Mouse (Mus musculus): ENCODE results near the gene Prn.

The Prn gene

GRCm38 (mm10) chr2:131950598-131951095 lies 40.9 kb downstream of the Prn start, which contains the start of gene Prnd:
Gene Prnd (plus strand): TSS chr2:131950861.
- DNase-seq: no peak

GRCm38 (mm10) chr2:131952456-131952855 lies 42.7 kb downstream of the Prn start:
- no peak for DNase-seq

GRCm38 (mm10) chr2:131952961-131953538 lies 43.3 kb downstream of the Prn start:
- peak; percentile 23 for DNase-seq

- DNase-seq: no peak
Observed at GRCm38 (mm10) chr2:131953711-131954110, 44.0 kb downstream of the Prn start.

GRCm38 (mm10) chr2:131954835-131955234 lies 45.1 kb downstream of the Prn start:
- peak; percentile 59 for DNase-seq

GRCm38 (mm10) chr2:131955264-131955663 lies 45.5 kb downstream of the Prn start:
- DNase-seq: peak; percentile 84

GRCm38 (mm10) chr2:131956336-131957256 lies 46.8 kb downstream of the Prn start:
- DNase-seq: no peak

GRCm38 (mm10) chr2:131957731-131958222 lies 48.0 kb downstream of the Prn start:
- no peak for DNase-seq

GRCm38 (mm10) chr2:131961671-131962070 lies 51.9 kb downstream of the Prn start:
- no peak for DNase-seq

GRCm38 (mm10) chr2:131970597-131970996 lies 60.8 kb downstream of the Prn start:
- DNase-seq: no peak

GRCm38 (mm10) chr2:131971098-131971497 lies 61.3 kb downstream of the Prn start:
- DNase-seq: no peak

GRCm38 (mm10) chr2:131976663-131977062 lies 66.9 kb downstream of the Prn start:
- DNase-seq: no peak

- peak; percentile 34 for DNase-seq
Observed at GRCm38 (mm10) chr2:131980866-131981265, 71.1 kb downstream of the Prn start.

- peak; percentile 84 for DNase-seq
Observed at GRCm38 (mm10) chr2:131982546-131983196, 72.9 kb downstream of the Prn start.

- no peak for DNase-seq
Observed at GRCm38 (mm10) chr2:131987950-131988349, 78.2 kb downstream of the Prn start.

GRCm38 (mm10) chr2:131988550-131988949 lies 78.8 kb downstream of the Prn start:
- DNase-seq: no peak

- DNase-seq: no peak
Observed at GRCm38 (mm10) chr2:131992487-131992886, 82.7 kb downstream of the Prn start.

- DNase-seq: no peak
Observed at GRCm38 (mm10) chr2:131993151-131993550, 83.4 kb downstream of the Prn start.

- DNase-seq: no peak
Observed at GRCm38 (mm10) chr2:131993563-131994088, 83.9 kb downstream of the Prn start.

- DNase-seq: no peak
Observed at GRCm38 (mm10) chr2:131994971-131995370, 85.2 kb downstream of the Prn start.

- DNase-seq: no peak
Observed at GRCm38 (mm10) chr2:131995742-131996141, 86.0 kb downstream of the Prn start.

GRCm38 (mm10) chr2:131996369-131996768 lies 86.6 kb downstream of the Prn start:
- no peak for DNase-seq

GRCm38 (mm10) chr2:131997356-131997755 lies 87.6 kb downstream of the Prn start:
- DNase-seq: no peak

All from lung, postnatal 36 days (tissue).